Mouse (Mus musculus) mouse trophoblast stem cell (cell line): ENCODE measurements at regions not wholly inside any gene's neighbourhood (a gene's known extent, or its start where the extent isn't known, plus 50 kb on each side); places are given as distances from the start of the nearest gene placed in this dataset.
"Not testable (repeated sequence)": the region's sequence is repeated elsewhere in the genome, so short reads cannot be mapped to it uniquely, and the experiment has no call there.

Experiments
- in situ Hi-C, 2 experiments: fragments of 300-500 bp; cut with MseI, MboI; formaldehyde crosslinking; loops; 2 replicates in 1 of 2; 3 replicates in 1 of 2; pipeline ENCODE4 v1.15.1; 2025

GRCm38 (mm10) chr1:14688041-14688440 lies 1405.1 kb downstream of the 4930444P10Rik start:
- in situ Hi-C loops, result not testable (repeated sequence)

DNA sequence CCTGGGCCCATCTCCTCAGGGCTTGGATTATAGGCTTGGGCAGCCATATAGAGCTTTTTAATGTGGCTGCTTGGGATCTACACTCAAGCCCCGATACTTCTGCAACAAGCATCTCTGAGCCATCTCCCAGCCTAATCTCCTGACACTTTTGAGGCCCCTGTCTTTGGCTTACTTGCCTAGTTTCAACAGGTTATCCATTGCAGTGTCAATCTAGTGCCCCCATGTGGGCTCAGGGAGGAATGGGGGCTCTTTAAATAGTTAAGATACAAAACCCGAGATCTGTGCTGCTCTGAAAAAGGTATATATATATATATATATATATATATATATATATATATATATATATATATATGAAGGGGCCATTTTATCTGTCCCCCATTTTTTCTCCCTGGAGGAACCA lies 1407.0 kb downstream of the 4930444P10Rik start:
- in situ Hi-C loops, result no loop called here

DNA sequence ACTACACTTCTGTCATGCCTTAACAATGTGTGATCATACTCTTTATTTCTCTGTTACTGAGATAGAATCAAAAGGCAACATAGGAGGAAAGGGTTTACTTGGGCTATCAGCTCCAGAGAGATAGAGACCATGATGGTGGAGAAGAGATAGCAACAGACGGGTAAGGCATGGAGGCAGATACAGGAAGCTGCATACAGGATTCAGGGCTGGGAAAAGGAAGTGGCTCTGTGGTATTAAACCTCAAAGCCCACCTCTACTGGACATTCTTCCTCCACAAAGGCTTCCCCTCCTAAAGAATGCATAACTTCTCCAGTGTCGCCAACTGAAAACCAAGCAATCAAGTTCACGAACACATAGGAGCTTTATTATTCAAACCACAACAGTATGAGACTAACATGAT lies 1412.7 kb downstream of the 4930444P10Rik start:
- in situ Hi-C loops, result no loop called here

- in situ Hi-C loops, result no loop called here
Measured at GRCm38 (mm10) chr1:14672393-14672999, 1420.6 kb downstream of the 4930444P10Rik start.

GRCm38 (mm10) chr1:14662706-14663312 lies 1430.3 kb downstream of the 4930444P10Rik start:
- in situ Hi-C loops, result no loop called here

DNA sequence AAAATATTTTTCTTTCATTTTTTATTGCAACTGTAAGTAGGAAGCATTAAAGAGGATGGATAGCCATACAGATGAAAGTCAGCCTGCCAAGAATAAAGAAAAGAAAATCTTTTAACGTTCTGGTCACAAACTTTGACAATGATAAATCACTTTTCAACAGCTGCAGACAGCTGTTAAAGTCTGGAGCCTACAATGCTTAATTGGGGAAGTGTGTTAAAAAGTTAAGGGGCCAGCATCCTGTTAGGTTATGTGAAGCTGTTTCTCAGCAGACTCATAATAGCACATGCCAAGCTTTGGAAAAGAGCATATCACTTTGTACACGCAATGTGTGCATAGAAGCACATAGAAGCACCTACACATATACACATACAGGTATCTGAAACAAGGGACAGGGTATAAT lies 1431.3 kb downstream of the 4930444P10Rik start:
- in situ Hi-C loops, result no loop called here

DNA sequence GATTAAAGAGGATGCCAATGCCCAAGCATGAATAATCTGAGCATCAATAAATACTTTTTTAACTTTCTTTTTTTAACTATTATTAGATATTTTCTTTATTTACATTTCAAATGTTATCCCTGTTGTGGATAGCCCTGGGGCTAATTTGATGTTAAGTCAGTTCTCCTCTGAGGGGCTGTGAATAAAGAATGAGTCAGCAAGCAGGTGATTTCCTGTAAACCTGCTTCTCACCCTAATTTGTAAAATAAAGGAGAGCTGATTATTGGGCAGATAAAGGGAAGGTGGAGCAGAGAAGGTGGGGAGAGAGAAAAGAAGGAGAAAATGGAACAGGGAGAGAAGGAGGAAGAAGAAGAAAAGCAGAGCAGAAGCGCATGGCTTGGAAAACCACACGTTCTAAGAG lies 1442.8 kb downstream of the 4930444P10Rik start:
- in situ Hi-C loops, result no loop called here

DNA sequence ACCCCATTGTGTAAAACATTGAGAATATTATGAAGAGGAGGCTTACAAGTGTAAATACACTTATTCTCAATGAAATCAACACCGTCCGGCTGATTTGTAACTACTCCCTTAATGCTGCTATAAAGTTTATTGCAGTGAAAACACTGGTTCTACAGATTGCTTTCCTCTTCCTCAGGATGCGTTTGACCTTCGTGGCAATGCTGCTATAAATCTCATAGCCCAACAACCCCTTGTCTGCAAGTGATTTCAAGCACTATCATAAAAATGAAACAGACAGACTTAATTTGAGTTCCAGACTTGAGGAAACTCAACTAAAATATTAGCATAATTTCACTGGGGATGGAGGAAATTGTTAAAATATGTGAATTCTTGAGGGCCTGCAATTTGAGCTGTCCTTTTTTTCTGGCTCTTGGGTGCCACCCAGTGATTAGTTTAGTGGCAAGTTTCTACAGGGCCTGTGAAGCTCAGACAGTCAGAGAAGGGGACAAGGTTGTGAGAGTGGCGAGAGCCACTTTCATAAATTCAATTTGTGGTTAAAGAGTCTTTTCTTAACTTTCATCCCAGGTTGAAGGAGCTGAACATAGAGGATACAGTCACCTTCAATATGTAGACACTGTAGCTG lies 1457.4 kb downstream of the 4930444P10Rik start:
- in situ Hi-C loops, result no loop called here

GRCm38 (mm10) chr1:14631994-14632393 lies 1461.1 kb downstream of the 4930444P10Rik start:
- in situ Hi-C loops, result no loop called here

- in situ Hi-C loops, result no loop called here
Measured at GRCm38 (mm10) chr1:14627204-14627603, 1465.9 kb downstream of the 4930444P10Rik start.

- in situ Hi-C loops, result no loop called here
Measured at GRCm38 (mm10) chr1:14626685-14627084, 1466.4 kb downstream of the 4930444P10Rik start.

- in situ Hi-C loops, result no loop called here
Measured at GRCm38 (mm10) chr1:14620922-14621430, 1472.1 kb downstream of the 4930444P10Rik start.

- in situ Hi-C loops, result no loop called here
Measured at GRCm38 (mm10) chr1:14613232-14613894, 1479.8 kb downstream of the 4930444P10Rik start.

DNA sequence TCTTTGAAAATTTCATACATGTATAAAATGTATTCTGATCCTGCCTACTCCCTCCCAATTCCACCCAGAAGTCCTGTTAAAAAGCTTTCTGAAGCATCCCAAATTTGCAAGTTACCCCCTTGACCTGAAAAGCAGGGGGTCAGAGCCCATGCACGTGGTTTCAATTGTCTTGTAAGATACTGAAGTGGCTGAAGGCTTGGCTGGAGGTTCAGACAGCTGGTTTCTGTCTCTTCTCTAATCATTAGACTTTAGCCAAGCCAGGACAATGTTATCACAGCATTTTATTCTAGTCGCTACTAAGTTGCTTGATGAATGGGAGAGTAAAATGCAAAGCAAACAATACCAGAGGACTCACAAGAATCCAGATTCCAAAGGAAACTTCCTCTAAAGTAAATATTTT lies 1484.1 kb downstream of the 4930444P10Rik start:
- in situ Hi-C loops, result no loop called here

GRCm38 (mm10) chr1:14595961-14596360 lies 1497.2 kb downstream of the 4930444P10Rik start:
- in situ Hi-C loops, result no loop called here

GRCm38 (mm10) chr1:14589905-14590304 lies 1503.2 kb downstream of the 4930444P10Rik start:
- in situ Hi-C loops, result no loop called here

DNA sequence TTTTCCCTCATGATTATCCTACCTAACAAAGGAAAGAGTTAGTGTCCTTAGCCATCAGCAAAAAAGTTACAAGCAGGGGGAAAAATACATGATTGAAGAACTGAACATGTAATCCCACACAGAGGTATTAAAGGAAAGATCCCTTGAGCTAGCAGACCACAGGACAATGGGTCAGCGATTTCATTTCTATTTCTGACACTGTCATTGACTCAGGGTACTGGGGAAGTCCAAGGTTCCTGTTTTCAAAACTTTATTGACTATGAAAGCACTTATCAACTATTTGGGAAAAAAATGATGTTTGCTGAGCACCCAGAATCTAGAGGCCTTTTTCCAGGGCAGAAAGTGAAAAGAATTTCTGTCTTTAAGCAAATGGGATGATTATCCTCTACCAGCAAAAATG lies 1513.7 kb downstream of the 4930444P10Rik start:
- in situ Hi-C loops, result no loop called here

DNA sequence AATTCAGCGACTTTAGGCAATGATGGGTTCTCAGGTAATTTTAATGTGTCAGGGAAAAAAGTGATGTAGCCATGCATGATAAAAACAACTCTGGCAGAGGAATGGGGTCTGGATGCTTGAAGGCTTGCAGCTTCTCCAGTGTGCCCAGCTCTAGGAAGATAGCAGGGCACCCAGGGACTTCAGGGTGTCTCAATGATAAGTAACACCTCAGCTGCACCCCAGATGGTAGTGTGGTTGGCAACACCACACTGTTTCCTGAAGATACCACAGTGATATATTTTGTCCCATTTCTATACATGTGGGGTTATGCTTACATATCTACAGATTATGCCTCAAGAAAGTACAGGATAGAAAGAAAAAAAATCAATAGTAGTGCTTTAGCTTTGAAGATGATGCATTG lies 1516.9 kb downstream of the 4930444P10Rik start:
- in situ Hi-C loops, result no loop called here

DNA sequence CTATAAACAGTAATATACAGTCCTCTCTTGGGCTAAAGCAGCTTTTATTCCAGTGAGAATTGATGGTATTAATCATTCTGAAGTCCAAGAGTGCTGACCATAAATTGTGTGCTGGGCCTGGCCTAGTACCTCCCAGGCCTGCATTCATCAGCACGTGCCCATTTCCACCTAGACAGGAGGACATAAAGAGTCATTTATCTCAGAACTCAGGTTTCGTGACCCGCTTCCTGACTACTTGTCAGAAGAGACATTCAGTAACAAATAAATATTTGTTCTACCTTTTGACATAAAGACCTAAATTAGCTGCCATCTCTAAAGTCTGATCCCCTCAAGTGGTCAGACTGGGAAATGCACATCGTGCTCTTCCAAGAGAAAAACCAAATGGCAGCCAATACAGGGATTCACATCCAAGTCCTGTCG lies 1522.6 kb downstream of the 4930444P10Rik start:
- in situ Hi-C loops, result loop anchor here in 1 of 2 experiments (25.0 kb wide), 1 partner anchor 783 kb away; no protein-coding TSS in a partner anchor

DNA sequence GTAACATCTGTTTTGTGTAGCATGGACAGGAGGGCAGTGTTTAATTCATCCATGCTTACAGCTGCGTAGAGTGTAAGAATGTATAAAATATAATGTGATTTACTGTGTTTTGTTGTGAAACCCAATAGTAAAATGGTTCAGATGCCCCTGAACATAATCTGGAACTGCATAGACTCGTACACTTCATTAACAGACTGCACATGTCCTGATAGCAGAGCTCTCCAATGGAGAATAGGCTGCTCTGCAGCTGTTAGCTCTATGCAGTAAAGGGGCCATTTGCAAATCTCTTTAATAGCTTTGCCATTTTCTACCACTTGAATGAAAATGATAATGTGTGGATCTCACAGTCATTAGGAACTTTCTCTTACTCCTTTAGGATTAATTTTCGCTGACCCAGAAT lies 1523.0 kb downstream of the 4930444P10Rik start:
- in situ Hi-C loops, result loop anchor here in 1 of 2 experiments (25.0 kb wide), 1 partner anchor 783 kb away; no protein-coding TSS in a partner anchor

DNA sequence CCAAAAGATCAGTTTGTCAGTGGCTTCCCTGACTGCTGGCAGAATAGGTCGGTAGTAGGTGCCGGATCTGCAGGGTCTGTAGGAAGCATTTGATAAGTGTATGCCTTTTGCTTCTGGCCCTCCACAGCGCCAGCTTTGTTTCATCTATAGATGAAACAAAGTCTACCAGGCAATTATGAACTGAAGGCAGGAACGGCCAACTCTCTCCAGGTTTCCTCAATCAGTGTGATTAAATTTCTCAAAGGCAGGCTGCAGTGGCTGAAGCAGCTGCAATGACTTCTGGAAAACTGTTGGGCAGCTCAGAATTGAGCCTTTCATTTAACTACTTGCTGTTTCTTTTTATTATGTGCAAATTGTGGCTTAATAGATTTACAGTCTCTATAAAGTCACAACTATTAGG lies 1526.1 kb downstream of the 4930444P10Rik start:
- in situ Hi-C loops, result loop anchor here in 1 of 2 experiments (25.0 kb wide), 1 partner anchor 780 kb away; no protein-coding TSS in a partner anchor

DNA sequence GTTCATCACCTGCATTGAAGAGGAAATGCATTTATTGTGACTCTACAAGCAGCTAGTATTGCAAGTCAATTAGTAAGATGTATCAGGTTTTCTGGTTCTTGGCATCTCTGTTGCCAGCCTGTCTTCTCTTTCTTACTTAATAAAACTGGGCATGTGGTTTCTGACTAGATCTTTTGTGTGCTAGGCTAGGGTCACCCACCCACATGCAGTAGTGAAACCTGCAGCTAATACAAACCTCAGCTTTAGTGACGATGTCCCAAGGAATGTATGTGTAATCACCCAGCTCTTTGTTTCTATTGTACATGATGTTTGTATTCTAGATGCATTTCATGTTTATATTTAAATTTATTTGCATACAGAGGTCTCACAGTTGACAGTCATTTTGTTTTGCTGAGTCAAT lies 1526.7 kb downstream of the 4930444P10Rik start:
- in situ Hi-C loops, result loop anchor here in 1 of 2 experiments (25.0 kb wide), 1 partner anchor 779 kb away; no protein-coding TSS in a partner anchor
